Mouse (Mus musculus): ENCODE measurements around the gene Dph6. TPM values are rescaled to one million over a fixed set of nuclear protein-coding genes. Genes with fewer than 3 reads are reported as not detected.
"Not testable (repeated sequence)": the region's sequence is repeated elsewhere in the genome, so short reads cannot be mapped to it uniquely, and the experiment has no call there.

Dph6 gene
- 1 to 10 TPM; 7.0 to 7.7 TPM for total RNA-seq (2021)

GRCm38 (mm10) chr2:114654365-114655239, at the start of gene Dph6:
Dph6 (minus strand) TSS chr2:114654964.
- intact Hi-C loops (cut with DNase I), result loop anchor here (10.0 kb wide), 1 partner anchor 930 kb away; the partner anchor contains the start of gene BC052040
- DNase-seq (ENCODE audit: low spot score), result peak; percentile 64

- intact Hi-C loops (cut with DNase I), result no loop called here
- no peak for DNase-seq (ENCODE audit: low spot score)
These were observed 46.4 kb upstream of the Dph6 start for GRCm38 (mm10) chr2:114700966-114701685.

- no peak for DNase-seq (ENCODE audit: low spot score)
- intact Hi-C loops (cut with DNase I), result no loop called here
These were observed 36.8 kb upstream of the Dph6 start for GRCm38 (mm10) chr2:114691607-114692006.

GRCm38 (mm10) chr2:114687483-114687882, 32.7 kb upstream of the Dph6 start:
- no peak for DNase-seq (ENCODE audit: low spot score)
- intact Hi-C loops (cut with DNase I), result no loop called here

GRCm38 (mm10) chr2:114687081-114687480, 32.3 kb upstream of the Dph6 start:
- intact Hi-C loops (cut with DNase I), result no loop called here

GRCm38 (mm10) chr2:114673831-114674230, 19.1 kb upstream of the Dph6 start:
- DNase-seq (ENCODE audit: low spot score), result no peak
- intact Hi-C loops (cut with DNase I), result no loop called here

More at GRCm38 (mm10) chr2:114687081-114687480, 32.3 kb upstream of the Dph6 start:
- no peak for DNase-seq (ENCODE audit: low spot score)

GRCm38 (mm10) chr2:114670983-114671382, 16.2 kb upstream of the Dph6 start:
- intact Hi-C loops (cut with DNase I), result no loop called here
- no peak for DNase-seq (ENCODE audit: low spot score)

GRCm38 (mm10) chr2:114658954-114659353, 4.2 kb upstream of the Dph6 start:
- intact Hi-C loops (cut with DNase I), result loop anchor here (10.0 kb wide), 1 partner anchor 926 kb away; the partner anchor contains the start of gene BC052040
- no peak for DNase-seq (ENCODE audit: low spot score)

- intact Hi-C loops (cut with DNase I), result no loop called here
- DNase-seq (ENCODE audit: low spot score), result no peak
These were observed 8.5 kb downstream of the Dph6 start for GRCm38 (mm10) chr2:114646240-114646639.

- intact Hi-C loops (cut with DNase I), result no loop called here
- DNase-seq (ENCODE audit: low spot score), result no peak
These were observed 10.9 kb downstream of the Dph6 start for GRCm38 (mm10) chr2:114643832-114644231.

- intact Hi-C loops (cut with DNase I), result loop anchor here (10.0 kb wide), 1 partner anchor 230 kb away; no protein-coding TSS in a partner anchor
- DNase-seq (ENCODE audit: low spot score), result no peak
These were observed 30.1 kb downstream of the Dph6 start for GRCm38 (mm10) chr2:114624683-114625082.

- DNase-seq (ENCODE audit: low spot score), result no peak
- intact Hi-C loops (cut with DNase I), result loop anchor here (10.0 kb wide), 1 partner anchor 232 kb away; no protein-coding TSS in a partner anchor
These were observed 32.2 kb downstream of the Dph6 start for GRCm38 (mm10) chr2:114622550-114622939.

GRCm38 (mm10) chr2:114621781-114622549, 32.8 kb downstream of the Dph6 start:
- DNase-seq (ENCODE audit: low spot score), result no peak
- intact Hi-C loops (cut with DNase I), result loop anchor here (10.0 kb wide), 1 partner anchor 233 kb away; no protein-coding TSS in a partner anchor

- intact Hi-C loops (cut with DNase I), result no loop called here
These were observed 43.2 kb downstream of the Dph6 start for GRCm38 (mm10) chr2:114611576-114611975.

GRCm38 (mm10) chr2:114610110-114610509, 44.7 kb downstream of the Dph6 start:
- no peak for DNase-seq (ENCODE audit: low spot score)
- intact Hi-C loops (cut with DNase I), result no loop called here

More at GRCm38 (mm10) chr2:114611576-114611975, 43.2 kb downstream of the Dph6 start:
- no peak for DNase-seq (ENCODE audit: low spot score)

GRCm38 (mm10) chr2:114605202-114605601, 49.6 kb downstream of the Dph6 start:
- intact Hi-C loops (cut with DNase I); DNase-seq (ENCODE audit: low spot score): not testable (repeated sequence)

- intact Hi-C loops (cut with DNase I), result no loop called here
- DNase-seq (ENCODE audit: low spot score), result no peak
These were observed 53.6 kb downstream of the Dph6 start for GRCm38 (mm10) chr2:114601174-114601573.

GRCm38 (mm10) chr2:114599793-114600192, 55.0 kb downstream of the Dph6 start:
- intact Hi-C loops (cut with DNase I), result no loop called here
- DNase-seq (ENCODE audit: low spot score), result no peak

GRCm38 (mm10) chr2:114593393-114593792, 61.4 kb downstream of the Dph6 start:
- intact Hi-C loops (cut with DNase I), result no loop called here
- no peak for DNase-seq (ENCODE audit: low spot score)

GRCm38 (mm10) chr2:114580714-114581113, 74.0 kb downstream of the Dph6 start:
- DNase-seq (ENCODE audit: low spot score), result no peak
- intact Hi-C loops (cut with DNase I), result no loop called here
